Mouse (Mus musculus) ES-Bruce4 (cell line): ENCODE measurements around the gene Slbp.

Source experiments
- CTCF ChIP-seq: IDR thresholded peaks from one replicate; pipeline ENCODE4 v1.8.1; 2011; ENCODE audit warnings: low read depth, low read length
- EP300 ChIP-seq: IDR thresholded peaks from 2 replicates; pipeline ENCODE4 v1.6.1; 2011; ENCODE audit warnings: low read depth, low read length; ENCODE audit not compliant: insufficient read depth
- POLR2A ChIP-seq: IDR thresholded peaks from one replicate; pipeline ENCODE4 v1.8.1; 2011; ENCODE audit warnings: low read length; ENCODE audit not compliant: insufficient read depth

DNA sequence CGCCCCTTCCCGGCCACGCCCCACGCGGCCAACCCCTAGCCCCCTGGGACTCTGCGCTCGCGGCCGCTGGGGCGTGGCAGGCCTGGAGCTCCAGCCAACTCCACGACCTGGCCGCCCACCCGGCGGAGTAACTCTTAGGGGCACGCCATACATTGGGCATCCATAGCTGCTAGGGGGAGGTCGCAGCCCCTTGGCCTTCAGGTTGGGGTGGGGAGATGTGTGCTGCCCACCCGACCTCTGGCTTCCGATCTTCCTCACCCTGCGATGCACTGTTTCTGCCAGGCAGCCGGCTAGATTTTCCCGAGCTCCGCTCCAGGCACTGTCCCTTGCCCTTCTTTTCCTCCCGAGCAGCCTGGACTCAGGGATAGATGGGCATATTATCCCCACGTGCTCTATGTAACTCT lies 43.3 kb upstream of the Slbp start:
- TF ChIP-seq POLR2A (no peak), CTCF (no peak), EP300 (no peak)
